Mouse (Mus musculus) embryonic facial prominence, embryonic 10.5 days (tissue): ENCODE measurements at regions not wholly inside any gene's neighbourhood (a gene's known extent, or its start where the extent isn't known, plus 50 kb on each side); places are given as distances from the start of the nearest gene placed in this dataset.
"Not testable (repeated sequence)": the region's sequence is repeated elsewhere in the genome, so short reads cannot be mapped to it uniquely, and the experiment has no call there.

Experiments used
- DNase-seq: peaks from one replicate; pipeline ENCODE4 v3.0.0-alpha.2; 2017; ENCODE audit warnings: low spot score
- H3K27ac ChIP-seq: fragments of 300-500 bp; sonication (generic); replicated peaks from 2 replicates; pipeline ENCODE4 v1.5.1; 2016; ENCODE audit warnings: mild to moderate bottlenecking
- H3K27me3 ChIP-seq: fragments of 300-500 bp; sonication (generic); replicated peaks from 2 replicates; pipeline ENCODE4 v1.6.1; 2016; ENCODE audit warnings: low read depth, mild to moderate bottlenecking; ENCODE audit not compliant: poor library complexity, severe bottlenecking
- H3K36me3 ChIP-seq: fragments of 300-500 bp; sonication (generic); replicated peaks from 2 replicates; pipeline ENCODE4 v1.6.1; 2016; ENCODE audit warnings: mild to moderate bottlenecking, moderate library complexity
- H3K4me1 ChIP-seq: fragments of 300-500 bp; sonication (generic); 2 replicates; pipeline ENCODE4 v1.6.1; 2016
- H3K4me3 ChIP-seq: fragments of 300-500 bp; sonication (generic); 2 replicates; pipeline ENCODE4 v1.5.1; 2016; ENCODE audit warnings: mild to moderate bottlenecking, moderate library complexity
- H3K9me3 ChIP-seq: fragments of 300-500 bp; sonication (generic); 2 replicates; pipeline ENCODE4 v1.6.1; 2016; ENCODE audit warnings: mild to moderate bottlenecking
- WGBS: fragments of 180-500 bp; shearing (Covaris S2); methylation state at CpG from one replicate; pipeline ENCODE4 v1.1.7; 2016; 5-methylcytosine and 5-hydroxymethylcytosine counted together

- DNase-seq = no peak
- H3K4me3 ChIP-seq = no peak overlapping the region
- no peaks in the 10 kb centered on the region for H3K4me1 ChIP-seq
- H3K9me3 ChIP-seq = no peaks in the 10 kb centered on the region
- H3K36me3 ChIP-seq = no peaks in the 10 kb centered on the region
- H3K27ac ChIP-seq = no peak overlapping the region
- no peaks in the 10 kb centered on the region for H3K27me3 ChIP-seq
- WGBS = 84% methylated on average over 5 of the region's 5 CpGs
Observed at GRCm38 (mm10) chr14:74249263-74249878, 391.3 kb upstream of the Htr2a start.

GRCm38 (mm10) chr14:74250021-74250420, 390.6 kb upstream of the Htr2a start:
- Histone ChIP-seq H3K27ac (no peak overlapping the region), H3K4me3 (no peak overlapping the region), H3K4me1 (no peaks in the 10 kb centered on the region), H3K9me3 (no peaks in the 10 kb centered on the region), H3K36me3 (no peaks in the 10 kb centered on the region), H3K27me3 (no peaks in the 10 kb centered on the region)
- WGBS = 77% methylated on average over 2 of the region's 2 CpGs
- no peak for DNase-seq

- Histone ChIP-seq H3K27ac (no peak overlapping the region), H3K36me3 (no peaks in the 10 kb centered on the region), H3K4me3 (no peak overlapping the region), H3K4me1 (no peaks in the 10 kb centered on the region), H3K9me3 (no peaks in the 10 kb centered on the region), H3K27me3 (no peaks in the 10 kb centered on the region)
- DNase-seq = no peak
- 76% methylated on average over 10 of the region's 10 CpGs for WGBS
Observed at GRCm38 (mm10) chr14:74252189-74253145, 388.2 kb upstream of the Htr2a start.

GRCm38 (mm10) chr14:74255000-74255399, 385.6 kb upstream of the Htr2a start:
- no peaks in the 10 kb centered on the region for H3K27me3 ChIP-seq
- H3K4me3 ChIP-seq = no peak overlapping the region
- H3K4me1 ChIP-seq = no peaks in the 10 kb centered on the region
- H3K27ac ChIP-seq = no peak overlapping the region
- no peaks in the 10 kb centered on the region for H3K9me3 ChIP-seq
- DNase-seq = no peak
- no peaks in the 10 kb centered on the region for H3K36me3 ChIP-seq

- Histone ChIP-seq H3K4me3 (no peak overlapping the region), H3K36me3 (no peaks in the 10 kb centered on the region), H3K27ac (no peak overlapping the region), H3K9me3 (no peaks in the 10 kb centered on the region), H3K4me1 (no peaks in the 10 kb centered on the region), H3K27me3 (no peaks in the 10 kb centered on the region)
- DNase-seq = no peak
Observed at GRCm38 (mm10) chr14:74259437-74259836, 381.2 kb upstream of the Htr2a start.

GRCm38 (mm10) chr14:74267086-74267485, 373.6 kb upstream of the Htr2a start:
- Histone ChIP-seq H3K36me3 (no peaks in the 10 kb centered on the region), H3K4me3 (no peak overlapping the region), H3K4me1 (no peaks in the 10 kb centered on the region), H3K27me3 (no peaks in the 10 kb centered on the region), H3K9me3 (no peaks in the 10 kb centered on the region), H3K27ac (no peak overlapping the region)
- DNase-seq = no peak
- 64% methylated on average over 1 of the region's 1 CpGs for WGBS

- Histone ChIP-seq H3K36me3 (no peaks in the 10 kb centered on the region), H3K9me3 (no peaks in the 10 kb centered on the region), H3K27ac (no peak overlapping the region), H3K27me3 (no peaks in the 10 kb centered on the region), H3K4me3 (no peak overlapping the region), H3K4me1 (no peaks in the 10 kb centered on the region)
- DNase-seq = no peak
- 83% methylated on average over 3 of the region's 3 CpGs for WGBS
Observed at GRCm38 (mm10) chr14:74294560-74294959, 346.1 kb upstream of the Htr2a start.

GRCm38 (mm10) chr14:74304483-74304882, 336.2 kb upstream of the Htr2a start:
- Histone ChIP-seq H3K27ac (no peak overlapping the region), H3K36me3 (no peaks in the 10 kb centered on the region), H3K27me3 (no peaks in the 10 kb centered on the region), H3K4me1 (no peaks in the 10 kb centered on the region), H3K9me3 (no peaks in the 10 kb centered on the region), H3K4me3 (no peak overlapping the region)
- WGBS = 89% methylated on average over 3 of the region's 3 CpGs
- DNase-seq = no peak

GRCm38 (mm10) chr14:74306717-74307307, 333.8 kb upstream of the Htr2a start:
- Histone ChIP-seq H3K4me1 (no peaks in the 10 kb centered on the region), H3K27ac (no peak overlapping the region), H3K9me3 (no peaks in the 10 kb centered on the region), H3K4me3 (no peak overlapping the region), H3K36me3 (no peaks in the 10 kb centered on the region), H3K27me3 (no peaks in the 10 kb centered on the region)
- no peak for DNase-seq
- 90% methylated on average over 16 of the region's 16 CpGs for WGBS

GRCm38 (mm10) chr14:74309451-74309850, 331.2 kb upstream of the Htr2a start:
- not testable (repeated sequence) for H3K27ac ChIP-seq

GRCm38 (mm10) chr14:74327291-74327690, 313.3 kb upstream of the Htr2a start:
- Histone ChIP-seq H3K27ac (no peak overlapping the region), H3K4me3 (no peak overlapping the region), H3K9me3 (no peaks in the 10 kb centered on the region), H3K4me1 (no peaks in the 10 kb centered on the region), H3K36me3 (no peaks in the 10 kb centered on the region), H3K27me3 (no peaks in the 10 kb centered on the region)
- no peak for DNase-seq
- WGBS = 83% methylated on average over 1 of the region's 1 CpGs

More at GRCm38 (mm10) chr14:74309451-74309850, 331.2 kb upstream of the Htr2a start:
- H3K27me3 ChIP-seq, H3K4me3 ChIP-seq, H3K4me1 ChIP-seq, DNase-seq, H3K9me3 ChIP-seq, H3K36me3 ChIP-seq: not testable (repeated sequence)
- WGBS = 94% methylated on average over 2 of the region's 2 CpGs

GRCm38 (mm10) chr14:74350751-74351150, 289.9 kb upstream of the Htr2a start:
- Histone ChIP-seq H3K27me3 (no peaks in the 10 kb centered on the region), H3K36me3 (no peaks in the 10 kb centered on the region), H3K9me3 (no peaks in the 10 kb centered on the region), H3K4me1 (no peaks in the 10 kb centered on the region), H3K27ac (no peak overlapping the region), H3K4me3 (no peak overlapping the region)
- DNase-seq = no peak

GRCm38 (mm10) chr14:74352286-74352685, 288.4 kb upstream of the Htr2a start:
- no peaks in the 10 kb centered on the region for H3K4me1 ChIP-seq
- no peak overlapping the region for H3K27ac ChIP-seq
- H3K27me3 ChIP-seq = no peaks in the 10 kb centered on the region
- DNase-seq = no peak
- no peak overlapping the region for H3K4me3 ChIP-seq
- 32% methylated on average over 1 of the region's 1 CpGs for WGBS
- no peaks in the 10 kb centered on the region for H3K9me3 ChIP-seq
- H3K36me3 ChIP-seq = no peaks in the 10 kb centered on the region
